Mouse (Mus musculus) ES-E14 (cell line): ENCODE measurements around the gene Sstr3.

Experiments
- HCFC1 ChIP-seq: IDR thresholded peaks from 2 replicates; pipeline ENCODE4 v1.6.1; 2012; ENCODE audit warnings: low read length, inconsistent platforms, borderline replicate concordance; ENCODE audit not compliant: insufficient read depth
- ZC3H11A ChIP-seq: IDR thresholded peaks from 2 replicates; pipeline ENCODE4 v1.6.1; 2012; ENCODE audit warnings: low read depth, mild to moderate bottlenecking, inconsistent platforms, low read length, borderline replicate concordance
- ZNF384 ChIP-seq: IDR thresholded peaks from 2 replicates; pipeline ENCODE4 v1.6.1; 2012; ENCODE audit warnings: low read depth, low read length, inconsistent platforms

- TF ChIP-seq HCFC1 (no peak), ZNF384 (no peak), ZC3H11A (no peak)
Observed at GRCm38 (mm10) chr15:78576284-78576810, 31.9 kb upstream of the Sstr3 start.
